Mouse (Mus musculus): ENCODE measurements around the gene Zfp174.
A peak's percentile ranks its signal among the peaks of the same experiment; 100 is the strongest.

Gene Zfp174

GRCm38 (mm10) chr16:3859254-3859653, 12.2 kb downstream of the Zfp174 start:
- no peak for TF ChIP-seq GATA4 (IDR thresholded peaks at IDR 0.05; ENCODE audit: insufficient replicate concordance, low read length)

DNA sequence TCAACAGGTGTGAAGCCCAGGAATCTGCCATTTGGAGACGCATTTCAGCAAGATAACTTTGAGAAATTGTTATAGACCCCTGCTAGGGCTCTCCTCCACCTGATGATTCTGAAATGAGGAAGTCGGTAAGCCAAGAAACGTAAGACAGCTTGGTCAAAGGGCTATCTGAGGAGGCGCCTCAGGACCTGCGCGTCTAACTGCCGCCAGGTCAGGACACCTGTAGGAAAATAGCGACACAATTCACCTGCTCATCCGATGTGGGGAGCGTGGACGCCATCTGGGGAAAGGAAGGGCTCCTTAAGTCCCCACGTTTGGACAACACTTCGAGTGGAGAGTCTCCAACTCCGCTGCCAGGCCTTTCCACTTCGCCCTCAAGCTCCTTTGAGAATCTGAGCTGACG, 24.7 kb downstream of the Zfp174 start:
- TF ChIP-seq GATA4 (IDR thresholded peaks at IDR 0.05; ENCODE audit: insufficient replicate concordance, low read length), result no peak

DNA sequence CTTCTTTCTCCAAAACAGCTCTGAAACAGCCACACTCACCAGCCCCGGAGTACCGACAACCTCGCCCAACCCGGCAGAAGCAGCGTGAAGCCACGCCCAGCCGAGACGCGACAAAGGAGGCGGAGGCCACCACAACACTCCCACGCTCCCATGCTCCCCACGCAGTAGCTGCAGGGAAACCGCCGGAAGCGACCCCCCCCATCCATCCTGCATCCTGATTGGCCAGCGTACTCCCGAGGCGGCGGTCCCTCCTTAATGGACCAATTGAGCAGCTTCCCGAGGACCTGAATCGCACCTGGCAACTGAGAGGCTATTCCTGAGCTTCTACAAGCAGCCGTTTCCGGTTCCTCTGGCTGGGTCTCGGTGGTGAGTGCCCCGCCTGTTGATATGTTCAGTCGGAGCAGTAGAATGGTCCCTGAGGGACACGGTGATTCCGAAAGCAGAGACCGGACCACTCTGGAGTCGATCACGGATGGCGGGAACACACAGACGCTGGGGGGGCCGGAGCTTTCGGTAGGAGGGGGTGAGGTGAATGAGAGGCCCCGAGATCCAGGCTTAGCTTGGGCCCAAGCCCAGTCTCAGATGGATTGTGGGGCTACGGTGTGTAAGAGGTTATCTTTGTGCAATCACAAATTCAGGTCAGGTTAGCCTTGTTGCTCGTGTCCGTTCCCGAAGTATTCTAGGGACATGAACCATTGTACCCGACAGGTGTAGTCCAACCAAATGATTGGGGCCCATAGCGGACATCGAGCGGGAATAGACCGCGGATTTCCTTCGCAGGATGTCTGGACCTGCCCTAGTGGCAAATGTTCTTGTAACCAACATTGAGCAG, 25.4 kb downstream of the Zfp174 start, which contains the start of gene Naa60:
Gene Naa60, plus strand, starts transcription at position 160 of the 832 bp plus-strand sequence.
- no peak for TF ChIP-seq GATA4 (IDR thresholded peaks at IDR 0.05; ENCODE audit: insufficient replicate concordance, low read length)

DNA sequence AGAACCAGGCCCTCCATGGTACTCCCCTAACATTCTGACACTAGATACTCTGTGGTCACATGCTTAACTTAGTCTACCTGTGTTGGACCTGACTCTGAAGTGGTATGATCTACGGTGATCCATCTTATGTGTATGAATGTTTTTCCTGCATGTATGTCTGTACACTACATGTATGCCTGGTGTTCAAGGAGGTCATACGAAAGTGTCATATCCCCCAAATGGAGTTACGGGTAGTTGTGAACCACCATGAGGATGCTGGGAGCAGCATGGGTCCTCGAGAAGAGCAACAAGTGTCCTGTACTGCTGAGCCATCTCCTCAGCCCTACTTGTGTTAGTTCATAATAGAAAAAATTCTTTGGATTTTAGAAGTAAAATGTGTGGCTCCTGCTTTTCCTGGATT, 29.3 kb downstream of the Zfp174 start:
- TF ChIP-seq GATA4 (IDR thresholded peaks at IDR 0.05; ENCODE audit: insufficient replicate concordance, low read length), result no peak

GRCm38 (mm10) chr16:3884201-3885064, 37.4 kb downstream of the Zfp174 start, which contains the start of the genes Zfp597 and Gm20695:
Gene Zfp597 (minus strand): TSS chr16:3884561.
Gene Gm20695 (plus strand): TSS chr16:3884648.
- peak; percentile 65; the same call in 1 of the 2 replicates for TF ChIP-seq GATA4 (IDR thresholded peaks at IDR 0.05; ENCODE audit: insufficient replicate concordance, low read length)

DNA sequence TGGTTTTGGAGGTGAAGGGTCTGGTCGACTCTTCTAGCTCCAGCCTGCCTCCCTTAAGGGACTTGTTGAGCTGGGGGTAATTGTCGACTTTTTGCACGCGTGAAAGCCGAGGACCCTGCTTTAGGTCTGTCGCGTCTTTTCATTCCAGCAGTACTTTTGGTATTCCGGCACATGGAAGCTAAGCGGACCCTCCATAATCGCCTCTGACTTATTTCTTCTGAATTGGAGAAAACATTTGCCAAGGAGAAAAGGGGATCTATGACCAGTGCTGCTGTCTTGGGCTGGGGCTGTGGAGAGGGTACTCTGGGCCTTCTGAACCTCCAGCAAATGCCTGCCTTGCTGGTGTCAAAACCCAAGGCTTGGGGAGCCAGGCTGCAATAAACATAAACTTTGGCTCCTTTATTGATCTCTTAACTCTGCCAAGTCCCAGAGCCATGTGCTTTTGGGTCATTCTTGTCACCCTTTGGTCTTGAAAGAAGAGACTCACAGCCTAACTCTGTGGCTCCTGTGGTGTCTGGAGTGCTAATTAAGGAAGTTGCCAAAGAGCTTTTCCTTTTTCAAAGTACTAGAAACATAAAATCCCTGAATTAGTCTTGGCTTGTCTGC, 38.1 kb downstream of the Zfp174 start:
- no peak for TF ChIP-seq GATA4 (IDR thresholded peaks at IDR 0.05; ENCODE audit: insufficient replicate concordance, low read length)

- TF ChIP-seq GATA4 (IDR thresholded peaks at IDR 0.05; ENCODE audit: insufficient replicate concordance, low read length), result no peak
Measured at GRCm38 (mm10) chr16:3891621-3892295, 44.7 kb downstream of the Zfp174 start.

DNA sequence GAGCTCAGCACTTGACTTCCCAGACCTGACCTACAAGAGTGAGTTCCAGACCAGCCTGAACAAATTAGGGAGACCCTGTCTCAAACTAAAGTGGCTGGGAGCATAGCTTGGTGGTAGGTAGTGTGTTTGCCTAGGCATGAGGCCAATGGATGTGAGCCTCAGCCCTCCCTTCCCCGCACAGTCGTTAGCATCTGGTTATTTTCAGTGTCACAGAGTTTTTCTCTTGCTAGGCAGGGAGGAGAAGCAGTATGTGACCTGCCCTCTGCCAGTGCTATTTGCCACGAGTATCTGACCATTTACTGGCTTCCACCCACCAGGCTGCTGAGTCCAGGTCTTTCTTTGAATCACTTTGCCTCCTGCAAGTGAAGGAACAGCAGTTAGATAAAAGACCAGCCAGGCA, 46.7 kb downstream of the Zfp174 start:
- TF ChIP-seq GATA4 (IDR thresholded peaks at IDR 0.05; ENCODE audit: insufficient replicate concordance, low read length), result no peak

DNA sequence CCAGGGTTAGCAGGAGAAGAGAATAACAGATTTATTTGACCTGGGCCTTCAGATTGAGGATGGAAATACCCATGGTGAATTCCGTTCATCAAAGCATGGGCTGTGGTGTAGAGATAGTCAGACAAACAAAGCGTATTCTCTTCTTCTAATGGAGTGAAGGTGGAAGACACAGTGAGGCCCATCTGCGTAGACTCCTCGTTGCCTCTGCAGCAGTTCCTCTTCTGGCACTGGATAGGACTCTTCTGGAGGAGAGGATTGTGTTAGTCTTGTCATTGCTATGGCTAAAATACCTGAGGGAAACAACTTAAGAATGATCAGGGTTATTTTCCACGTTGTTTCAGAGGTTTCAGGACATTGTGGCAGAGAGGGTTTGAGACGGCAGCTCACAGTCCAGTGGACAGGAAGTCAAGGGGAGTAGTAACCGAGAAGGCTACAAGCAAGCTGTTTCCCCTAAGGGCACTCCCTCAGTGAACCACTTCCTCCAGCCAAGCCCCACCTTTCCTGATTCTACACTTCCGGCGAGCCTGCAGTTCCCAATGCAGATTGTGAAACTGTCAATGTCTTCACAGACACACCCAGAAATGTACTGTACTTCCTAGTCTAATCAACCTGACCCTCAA, 48.2 kb downstream of the Zfp174 start:
- peak; percentile 61; the same call in 1 of the 2 replicates for TF ChIP-seq GATA4 (IDR thresholded peaks at IDR 0.05; ENCODE audit: insufficient replicate concordance, low read length)

- TF ChIP-seq GATA4 (IDR thresholded peaks at IDR 0.05; ENCODE audit: insufficient replicate concordance, low read length), result no peak
Measured at GRCm38 (mm10) chr16:3896046-3896445, 49.0 kb downstream of the Zfp174 start.

DNA sequence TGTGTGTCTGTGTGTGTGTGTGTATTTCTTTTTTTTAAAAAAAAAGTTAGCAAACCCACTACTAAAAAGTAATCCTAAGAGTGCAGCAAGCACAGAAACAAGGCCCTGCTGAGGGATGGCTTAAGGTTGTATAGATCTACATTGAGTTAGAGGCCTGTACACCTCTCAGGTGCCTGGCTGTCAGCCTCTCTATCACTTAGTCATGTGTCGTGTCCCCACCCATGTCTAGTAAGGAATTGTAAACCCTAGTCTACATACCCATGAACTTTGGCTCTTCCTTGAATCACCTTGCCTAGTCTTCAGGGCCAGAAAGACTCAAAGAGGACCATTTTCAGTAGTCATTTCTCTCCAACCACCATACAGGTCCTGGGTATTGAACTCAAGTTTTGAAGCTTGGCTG, 49.5 kb downstream of the Zfp174 start:
- no peak for TF ChIP-seq GATA4 (IDR thresholded peaks at IDR 0.05; ENCODE audit: insufficient replicate concordance, low read length)

- TF ChIP-seq GATA4 (IDR thresholded peaks at IDR 0.05; ENCODE audit: insufficient replicate concordance, low read length), result no peak
Measured at GRCm38 (mm10) chr16:3907471-3907870, 60.4 kb downstream of the Zfp174 start.

All from liver, adult (tissue).